Mouse (Mus musculus) embryo, embryonic 11.5 days (tissue): ENCODE results near the gene Rpl3.

Source experiments
- DNase-seq: peaks from one replicate; pipeline ENCODE4 v3.0.0-alpha.2; 2012; ENCODE audit warnings: low read depth, low spot score

Gene Rpl3

GRCm38 (mm10) chr15:80035341-80035885 is 56.3 kb downstream of the Rpl3 start:
- DNase-seq: no peak

GRCm38 (mm10) chr15:80034913-80035312 is 56.8 kb downstream of the Rpl3 start:
- no peak for DNase-seq

GRCm38 (mm10) chr15:80034366-80034765 is 57.3 kb downstream of the Rpl3 start:
- no peak for DNase-seq

GRCm38 (mm10) chr15:80031133-80031532 is 60.5 kb downstream of the Rpl3 start:
- no peak for DNase-seq

GRCm38 (mm10) chr15:80030399-80030798 is 61.3 kb downstream of the Rpl3 start:
- DNase-seq: no peak

- DNase-seq: no peak
These were observed 62.8 kb downstream of the Rpl3 start for GRCm38 (mm10) chr15:80028862-80029261.
